Mouse (Mus musculus): ENCODE results near the gene Ifit2.

Gene Ifit2

GRCm38 (mm10) chr19:34550534-34551223, at the start of gene Ifit2:
TSS of gene Ifit2 (plus strand) at chr19:34550694.
- peak; percentile 26 to 51 for DNase-seq (ENCODE audit: low spot score in 2 of 2)

DNA sequence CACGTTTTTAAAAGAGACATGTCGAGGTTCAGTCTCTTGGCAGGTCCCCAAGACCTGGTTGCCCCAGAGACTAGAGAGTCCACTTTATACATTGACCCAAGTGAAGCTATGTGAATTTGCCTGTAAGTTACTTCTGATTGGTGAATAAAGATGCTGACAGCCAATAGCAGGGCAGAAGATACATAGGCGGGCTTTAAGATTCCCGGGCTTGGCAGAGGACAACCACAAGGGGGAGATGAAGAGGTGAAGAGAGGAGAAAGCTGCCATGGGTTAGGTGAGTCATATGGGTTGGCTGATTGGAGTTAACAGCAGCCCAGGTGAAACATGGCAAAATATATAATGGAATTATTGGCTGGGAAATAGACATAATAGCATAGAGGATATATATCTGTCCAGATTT, 49.7 kb upstream of the Ifit2 start:
- peak; percentile 27 to 72 for DNase-seq (ENCODE audit: low spot score in 2 of 2)

DNA sequence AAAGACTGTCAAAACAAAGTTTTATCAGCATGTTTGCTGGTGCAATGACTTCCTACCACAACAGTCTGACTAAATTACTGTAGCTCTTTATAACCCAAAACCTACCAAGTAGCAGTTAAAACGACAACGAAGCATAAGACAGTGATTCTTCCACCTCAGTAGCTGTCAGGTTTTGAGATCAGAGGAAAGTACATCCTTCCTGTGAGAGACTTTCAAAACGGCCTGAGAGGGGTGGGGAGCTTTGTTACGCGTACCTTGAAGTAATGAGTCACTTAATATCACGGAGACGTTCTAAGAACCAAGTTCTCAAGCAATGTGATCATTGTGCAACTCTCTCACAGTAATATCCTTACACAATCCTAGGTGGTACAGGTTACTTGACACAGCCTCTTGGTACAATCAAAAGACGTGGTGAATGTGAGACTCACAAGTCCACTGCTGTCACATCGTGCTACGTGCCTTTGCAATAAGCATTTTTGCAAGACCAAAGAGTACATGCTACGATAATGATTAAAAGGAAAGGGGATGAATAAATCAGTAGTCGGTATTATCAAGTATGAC, 45.3 kb upstream of the Ifit2 start:
- DNase-seq (ENCODE audit: low spot score in 2 of 2), result no peak

DNA sequence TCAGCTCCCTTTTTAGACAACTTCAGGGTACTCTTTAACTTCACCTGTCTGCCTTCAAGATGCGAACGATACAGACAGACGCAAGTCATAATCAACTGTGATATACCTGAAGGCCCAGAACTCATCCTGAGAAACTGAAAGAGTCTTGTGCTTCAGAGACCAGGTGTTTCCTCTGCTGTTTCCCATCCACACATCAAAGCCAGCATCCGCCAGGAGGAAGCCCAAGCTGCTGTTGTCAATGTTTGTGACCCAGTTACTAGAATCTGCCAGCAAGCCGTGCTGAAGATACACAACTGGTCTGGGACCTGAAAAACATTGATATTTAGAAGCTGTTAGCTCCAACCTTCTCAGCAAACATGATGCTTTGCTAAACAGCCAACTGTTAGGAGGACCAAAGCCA, 39.8 kb upstream of the Ifit2 start:
- no peak for DNase-seq (ENCODE audit: low spot score in 2 of 2)

- no peak for DNase-seq (ENCODE audit: low spot score in 2 of 2)
Measured at GRCm38 (mm10) chr19:34511528-34511927, 39.0 kb upstream of the Ifit2 start.

DNA sequence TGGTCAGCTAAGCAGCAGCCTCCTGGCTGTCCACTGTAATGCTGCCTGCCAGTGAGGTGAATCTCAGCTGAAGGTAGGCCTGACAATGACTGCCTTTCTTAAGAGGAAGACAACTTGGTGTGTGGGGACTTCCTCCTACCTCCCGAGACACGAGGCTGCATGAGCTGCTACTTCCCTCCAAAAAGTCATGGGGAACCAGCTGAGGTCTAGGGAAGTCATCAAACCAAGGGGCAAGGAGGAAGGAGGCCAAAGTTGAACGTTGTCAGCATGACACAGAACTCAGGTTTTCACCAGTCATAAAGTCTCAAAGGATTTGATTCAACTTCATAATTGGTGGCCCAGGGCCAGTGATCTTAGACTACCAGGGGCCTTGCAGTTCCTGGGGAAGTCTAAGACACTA, 34.8 kb upstream of the Ifit2 start:
- DNase-seq (ENCODE audit: low spot score in 2 of 2), result no peak

- DNase-seq (ENCODE audit: low spot score in 2 of 2), result no peak
Measured at GRCm38 (mm10) chr19:34516346-34516745, 34.1 kb upstream of the Ifit2 start.

DNA sequence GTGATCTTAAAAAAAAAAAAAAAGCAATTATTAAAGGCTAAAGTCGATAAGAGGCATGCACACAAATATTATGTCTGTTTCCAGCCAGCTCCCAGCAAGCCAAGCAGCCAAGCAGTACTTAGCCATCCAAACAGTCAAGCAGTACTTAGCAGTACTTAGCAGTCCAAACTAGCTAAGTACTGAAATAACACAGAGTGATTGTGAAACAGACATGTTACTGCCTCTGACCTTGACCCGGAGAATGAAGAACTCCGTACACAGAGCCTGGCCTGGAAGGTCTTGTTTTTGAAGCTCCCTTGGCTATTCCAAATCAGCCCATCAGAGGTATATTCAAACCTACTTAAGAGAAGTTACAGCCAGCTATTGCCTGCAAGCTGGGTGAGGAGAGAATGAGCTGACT, 33.3 kb upstream of the Ifit2 start:
- no peak for DNase-seq (ENCODE audit: low spot score in 2 of 2)

DNA sequence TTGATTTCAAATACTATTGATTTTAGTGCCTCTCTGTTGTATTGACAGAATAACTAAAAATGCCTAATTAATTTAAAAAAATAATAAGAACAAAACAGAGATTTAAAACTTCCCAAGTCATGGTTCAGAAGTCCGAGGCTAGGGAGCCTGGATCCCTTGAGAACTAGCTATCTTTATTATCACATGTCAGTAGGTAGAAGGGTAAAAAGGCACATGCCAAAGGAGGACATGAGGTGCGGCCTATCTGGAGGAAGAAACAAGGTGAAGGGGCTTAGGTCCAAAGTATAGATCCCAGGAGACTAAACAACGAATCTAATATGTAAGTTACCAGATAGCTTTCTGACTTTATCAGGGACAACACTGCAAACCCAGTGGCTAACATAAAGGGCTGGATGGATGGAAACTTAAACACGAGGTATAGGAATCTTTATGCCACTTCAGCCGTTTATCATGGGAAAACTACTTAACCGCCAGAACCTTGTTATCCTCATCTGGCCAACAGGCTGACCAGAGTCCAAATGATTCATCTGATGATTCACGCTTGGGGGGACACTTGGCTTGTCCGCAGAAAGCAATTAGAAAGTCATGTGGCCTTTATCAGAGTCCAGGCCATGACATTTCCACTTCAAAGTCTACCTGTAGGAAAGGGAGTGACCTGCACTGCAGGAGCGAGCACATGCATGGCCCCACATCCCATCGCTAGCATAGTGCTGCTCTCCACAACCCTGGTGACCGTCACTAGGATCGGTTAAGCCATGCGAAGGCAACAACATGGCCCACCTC, 32.5 kb upstream of the Ifit2 start:
- DNase-seq (ENCODE audit: low spot score in 2 of 2), result peak in 1 of 2 experiments; percentile 22

- no peak for DNase-seq (ENCODE audit: low spot score in 2 of 2)
Measured at GRCm38 (mm10) chr19:34518786-34519185, 31.7 kb upstream of the Ifit2 start.

- no peak for DNase-seq (ENCODE audit: low spot score in 2 of 2)
Measured at GRCm38 (mm10) chr19:34519646-34520045, 30.8 kb upstream of the Ifit2 start.

DNA sequence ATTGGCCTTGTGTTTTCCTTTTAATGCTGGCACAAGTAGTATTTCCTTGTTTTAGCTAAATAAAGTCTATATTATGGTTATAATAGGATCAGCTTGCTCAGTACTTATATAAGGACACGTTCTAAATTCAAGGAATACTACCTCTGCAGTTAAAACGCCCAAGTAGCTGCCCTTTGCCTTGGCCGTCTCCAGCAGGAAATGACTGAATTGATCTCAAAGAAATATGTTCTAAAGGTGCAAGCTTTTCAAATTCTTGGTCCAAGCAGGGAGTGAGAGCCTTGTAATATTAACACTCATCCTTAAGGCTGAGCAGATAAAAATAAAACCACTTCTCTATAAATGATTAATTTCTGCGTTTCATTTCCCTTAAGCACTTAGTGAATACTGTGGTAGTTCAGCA, 30.4 kb upstream of the Ifit2 start:
- no peak for DNase-seq (ENCODE audit: low spot score in 2 of 2)

DNA sequence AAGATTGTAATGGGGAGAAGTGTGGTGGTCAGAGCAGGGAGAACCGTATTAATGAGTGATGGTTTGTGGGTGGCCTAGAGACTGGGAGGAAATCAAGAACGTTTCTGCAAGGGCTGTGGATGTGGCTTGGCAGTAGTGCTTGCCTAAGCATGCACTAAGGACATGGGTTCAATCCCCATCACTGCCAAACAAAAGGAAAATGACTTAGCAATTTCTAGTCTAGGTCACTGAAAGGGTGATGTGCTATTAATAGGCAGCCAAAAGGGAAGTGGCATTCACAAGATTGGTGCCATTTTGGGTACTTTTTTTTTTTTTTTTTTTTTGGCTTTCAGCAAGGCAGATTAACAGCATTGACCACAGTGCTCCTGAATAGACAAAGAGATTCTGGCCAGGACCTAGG, 29.1 kb upstream of the Ifit2 start:
- DNase-seq (ENCODE audit: low spot score in 2 of 2), result no peak

DNA sequence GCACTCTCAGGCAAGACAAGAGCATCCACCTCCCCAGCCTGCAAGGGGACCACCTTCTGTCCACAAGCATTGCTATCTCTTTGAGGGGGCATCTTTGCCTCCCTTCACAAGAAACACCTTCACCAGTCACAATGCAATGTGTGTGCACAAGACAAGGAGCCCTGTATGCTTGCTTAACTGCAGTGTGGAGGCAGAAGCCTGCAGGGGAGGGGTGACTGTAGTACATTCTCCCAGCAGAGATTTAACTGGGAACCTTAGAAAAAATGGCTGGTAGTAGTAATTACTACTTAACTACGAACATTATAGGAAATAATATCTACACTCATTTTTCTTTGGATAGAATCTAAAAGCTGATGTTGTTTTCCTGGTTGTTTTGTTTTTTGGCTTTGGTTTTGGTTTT, 28.5 kb upstream of the Ifit2 start:
- DNase-seq (ENCODE audit: low spot score in 2 of 2), result no peak

GRCm38 (mm10) chr19:34523106-34523725, 27.3 kb upstream of the Ifit2 start:
- DNase-seq (ENCODE audit: low spot score in 2 of 2), result no peak

- no peak for DNase-seq (ENCODE audit: low spot score in 2 of 2)
Measured at GRCm38 (mm10) chr19:34524646-34525045, 25.8 kb upstream of the Ifit2 start.

DNA sequence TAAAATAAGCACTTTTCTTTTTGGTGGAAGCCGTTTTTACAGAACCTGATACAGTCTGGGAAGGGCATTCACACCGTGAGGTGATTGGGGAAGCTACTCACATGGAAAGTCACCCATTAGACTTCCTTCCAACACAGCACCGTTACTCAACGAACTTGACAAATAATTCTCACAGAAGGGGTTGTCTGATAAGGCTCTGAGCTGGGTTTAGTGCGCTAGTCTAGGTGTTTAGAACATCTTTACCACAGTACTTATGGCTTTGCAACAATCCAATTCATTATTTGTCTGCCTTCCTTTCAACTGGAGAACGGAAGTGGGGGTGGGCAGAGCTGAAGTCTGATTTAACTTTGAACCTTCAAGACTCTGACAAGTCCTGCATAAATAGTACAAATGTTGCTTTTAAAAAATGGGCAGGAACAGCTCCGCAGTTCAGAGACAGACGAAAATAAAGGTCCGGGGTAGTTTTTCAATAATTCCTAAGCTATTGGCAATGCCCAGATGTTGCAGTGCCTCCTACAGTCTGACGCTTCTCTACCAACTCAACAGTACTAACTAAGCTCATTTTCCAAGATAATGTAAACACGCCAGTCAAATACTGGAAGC, 24.1 kb upstream of the Ifit2 start:
- no peak for DNase-seq (ENCODE audit: low spot score in 2 of 2)

DNA sequence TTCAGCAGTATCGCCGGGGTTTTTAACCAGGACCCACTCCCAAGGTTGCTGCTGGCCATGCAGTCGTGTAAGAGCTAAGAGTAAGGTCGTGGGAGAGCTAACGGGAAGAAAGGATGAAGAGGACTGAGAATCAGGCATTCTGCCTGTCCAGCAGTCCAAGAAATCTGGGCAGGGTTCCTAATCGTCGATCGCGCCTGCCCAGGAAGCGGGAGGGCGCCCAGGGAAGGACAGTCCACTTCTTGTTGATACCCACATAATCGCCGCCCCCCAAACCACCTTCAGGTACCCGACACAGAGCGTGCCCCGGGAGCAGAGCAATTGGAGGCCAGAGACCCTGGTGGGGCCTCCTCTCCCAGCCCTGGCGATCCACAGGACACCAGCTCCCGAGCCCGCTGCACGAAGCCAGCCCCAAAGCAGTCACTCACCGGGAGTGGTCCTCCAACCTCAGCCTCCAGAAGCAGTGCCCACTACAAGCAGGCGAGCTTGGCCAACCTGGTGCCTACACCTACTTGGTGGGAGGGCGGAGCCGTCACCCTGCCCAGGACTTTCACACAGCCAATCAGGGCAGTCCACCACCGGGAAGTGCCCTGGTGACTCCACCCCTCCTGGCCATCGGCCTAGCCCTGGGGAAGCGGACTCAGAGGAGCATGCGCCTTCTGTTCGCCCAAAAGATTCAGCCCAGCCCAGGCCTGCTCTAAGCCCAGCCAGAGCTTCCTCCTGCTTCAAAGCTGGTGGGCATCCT, 23.4 kb upstream of the Ifit2 start, which contains the start of gene Lipa:
Lipa (minus strand) TSS at position 534 of the 742 bp plus-strand sequence.
- DNase-seq (ENCODE audit: low spot score in 2 of 2), result peak; percentile 87 to 95

GRCm38 (mm10) chr19:34532061-34532751, 18.3 kb upstream of the Ifit2 start:
- no peak for DNase-seq (ENCODE audit: low spot score in 2 of 2)

- no peak for DNase-seq (ENCODE audit: low spot score in 2 of 2)
Measured at GRCm38 (mm10) chr19:34539422-34539821, 11.1 kb upstream of the Ifit2 start.

- no peak for DNase-seq (ENCODE audit: low spot score in 2 of 2)
Measured at GRCm38 (mm10) chr19:34546211-34546610, 4.3 kb upstream of the Ifit2 start.

Measured in urinary bladder, adult 18-20 months (tissue).